In genomic region chr16:33381614-33382245, GRCm38 (mm10) we compare ENCODE assay signal across 8 mouse cellular contexts. TPM values are rescaled to one million over a fixed set of nuclear protein-coding genes. Genes with fewer than 3 reads are reported as not detected.
A peak's percentile ranks its signal among the peaks of the same experiment; 100 is the strongest.
DNase-seq lines count a peak whose midpoint lies in the region; ATAC-seq lines count a peak whose summit lies in the region.

No protein-coding gene starts in this region.

- peak overlapping the region; percentile 96 for H3K27ac ChIP-seq in forebrain, embryonic 12.5 days
- H3K27ac ChIP-seq in limb, embryonic 13.5 days, result peak overlapping the region; percentile 95

- H3K9me3 ChIP-seq in forebrain, embryonic 12.5 days, result no peaks in the 10 kb centered on the region
- H3K9me3 ChIP-seq in limb, embryonic 13.5 days, result no peaks in the 10 kb centered on the region

- no peaks in the 10 kb centered on the region for H3K36me3 ChIP-seq in forebrain, embryonic 12.5 days (replicated peaks)
- H3K36me3 ChIP-seq in limb, embryonic 13.5 days, result no peaks in the 10 kb centered on the region

- H3K9ac ChIP-seq in forebrain, embryonic 12.5 days, result peak overlapping the region; percentile 99
- H3K9ac ChIP-seq in limb, embryonic 13.5 days, result peak overlapping the region; percentile 96

- no peaks in the 10 kb centered on the region for H3K27me3 ChIP-seq in forebrain, embryonic 12.5 days
- no peaks in the 10 kb centered on the region for H3K27me3 ChIP-seq in limb, embryonic 13.5 days

- ATAC-seq in cerebellum, adult (ENCODE audit: insufficient number of reproducible peaks, low FRiP score, low TSS enrichment), result no peak
- ATAC-seq in forebrain, embryonic 12.5 days (ENCODE audit: low FRiP score), result no peak
- ATAC-seq in limb, embryonic 13.5 days (ENCODE audit: low FRiP score, low read depth), result no peak

- DNase-seq in cerebellum, postnatal 25 days, result peak; percentile 21 to 30
- peak; percentile 13 for DNase-seq in right cerebral cortex, postnatal 25 days
- no peak for DNase-seq in right cerebral cortex, postnatal 14 days
- peak; percentile 40 for DNase-seq in retina, postnatal 1 day
- no peak for DNase-seq in ovary, adult 18-20 months (ENCODE audit: low spot score)

- 2% methylated on average over 18 of the region's 18 CpGs for WGBS in forebrain, embryonic 12.5 days
- WGBS in limb, embryonic 13.5 days, result 3% methylated on average over 18 of the region's 18 CpGs

- H3K4me2 ChIP-seq in forebrain, embryonic 12.5 days, result peak overlapping the region; percentile 91
- peak overlapping the region; percentile 91 for H3K4me2 ChIP-seq in limb, embryonic 13.5 days (replicated peaks)

- peak overlapping the region; percentile 92 for H3K4me3 ChIP-seq in forebrain, embryonic 12.5 days (replicated peaks)
- H3K4me3 ChIP-seq in limb, embryonic 13.5 days, result peak overlapping the region; percentile 88

- H3K4me1 ChIP-seq in forebrain, embryonic 12.5 days, result peaks cover 26% of the 10 kb centered on the region
- peaks cover 19% of the 10 kb centered on the region for H3K4me1 ChIP-seq in limb, embryonic 13.5 days

RNA-seq across cellular contexts. Expression of gene Zfp148, which starts 1.1 kb away (rescaled TPM):
- polyA plus RNA-seq in forebrain, embryonic 12.5 days (2016; fragmentation: Nextera tagmentation; extraction: Ambion mirVana), result 71.1 and 71.2 TPM in 2 replicates
- 67.0 and 72.5 TPM in 2 replicates for polyA plus RNA-seq in limb, embryonic 13.5 days (2015; fragmentation: Nextera tagmentation; extraction: Ambion mirVana)

Comparison
In these comparisons a context has a peak if more than half of its experiments do, and no peak if none do; other contexts are left out.
1. DNase-seq: peak in cerebellum, postnatal 25 days (2 of 2), right cerebral cortex, postnatal 25 days (single experiment) and retina, postnatal 1 day (single experiment); none in right cerebral cortex, postnatal 14 days (single experiment) and ovary, adult 18-20 months (single experiment).